Mouse (Mus musculus): ENCODE data around the gene Pgm5. TPM values are rescaled to one million over a fixed set of nuclear protein-coding genes. Genes with fewer than 3 reads are reported as not detected.

The Pgm5 gene
- total and polyA plus RNA-seq, 3 experiments: not detected

GRCm38 (mm10) chr19:24735484-24736128 lies 126.0 kb downstream of the Pgm5 start:
- Histone ChIP-seq H3K9ac (ENCODE audit: control insufficient read depth, low read depth, low read length, poor library complexity, severe bottlenecking) (no peak overlapping the region), H3K4me3 (ENCODE audit: control insufficient read depth in 1 of 2, insufficient read depth in 1 of 2, low read depth in 2 of 2, low read length in 2 of 2) (no peak overlapping the region), H3K27me3 (ENCODE audit: control insufficient read depth in 1 of 2, insufficient read depth in 2 of 2, low read length in 2 of 2) (peaks cover 0 to 2% of the 10 kb centered on the region in 2 experiments; a peak in 1 of 4 replicates), H3K9me3 (replicated peaks; ENCODE audit: insufficient read depth, low read length) (no peaks in the 10 kb centered on the region), H3K36me3 (ENCODE audit: control insufficient read depth in 1 of 2, insufficient read depth in 2 of 2, low read length in 2 of 2) (no peaks in the 10 kb centered on the region), H3K27ac (ENCODE audit: control insufficient read depth, low read depth, low read length) (no peak overlapping the region), H3K79me2 (ENCODE audit: control insufficient read depth, insufficient read depth, low read length, poor library complexity) (no peaks in the 10 kb centered on the region), H3K4me1 (ENCODE audit: control insufficient read depth in 1 of 2, insufficient read depth in 2 of 2, low read length in 2 of 2) (no peaks in the 10 kb centered on the region)
- no peak for DNase-seq (ENCODE audit: low read depth, low spot score)
- TF ChIP-seq ZNF384 (IDR thresholded peaks at IDR 0.05; ENCODE audit: low read depth, low read length) (no peak), TBP (IDR thresholded peaks at IDR 0.05; ENCODE audit: low read depth, low read length) (no peak), JUND (IDR thresholded peaks at IDR 0.05; ENCODE audit: low read depth, low read length) (no peak)

GRCm38 (mm10) chr19:24730661-24731060 lies 131.0 kb downstream of the Pgm5 start:
- Histone ChIP-seq H3K4me1 (ENCODE audit: control insufficient read depth in 1 of 2, insufficient read depth in 2 of 2, low read length in 2 of 2) (no peaks in the 10 kb centered on the region), H3K36me3 (ENCODE audit: control insufficient read depth in 1 of 2, insufficient read depth in 2 of 2, low read length in 2 of 2) (no peaks in the 10 kb centered on the region), H3K27ac (ENCODE audit: control insufficient read depth, low read depth, low read length) (no peak overlapping the region), H3K4me3 (ENCODE audit: control insufficient read depth in 1 of 2, insufficient read depth in 1 of 2, low read depth in 2 of 2, low read length in 2 of 2) (no peak overlapping the region), H3K9ac (ENCODE audit: control insufficient read depth, low read depth, low read length, poor library complexity, severe bottlenecking) (no peak overlapping the region), H3K27me3 (ENCODE audit: control insufficient read depth in 1 of 2, insufficient read depth in 2 of 2, low read length in 2 of 2) (peaks cover 0 to 2% of the 10 kb centered on the region in 2 experiments; a peak in 1 of 4 replicates), H3K9me3 (replicated peaks; ENCODE audit: insufficient read depth, low read length) (no peaks in the 10 kb centered on the region), H3K79me2 (ENCODE audit: control insufficient read depth, insufficient read depth, low read length, poor library complexity) (no peaks in the 10 kb centered on the region)
- DNase-seq (ENCODE audit: low read depth, low spot score): no peak
- TF ChIP-seq ZMIZ1 (IDR thresholded peaks at IDR 0.05; ENCODE audit: low read depth, low read length): no peak
- no peak for TF ChIP-seq RCOR1 (IDR thresholded peaks at IDR 0.05; ENCODE audit: low read depth, low read length)
- no peak for TF ChIP-seq HCFC1 (IDR thresholded peaks at IDR 0.05; ENCODE audit: low read depth, low read length)
- no peak for TF ChIP-seq MYC (IDR thresholded peaks at IDR 0.05; ENCODE audit: low read depth, low read length)
- TF ChIP-seq POLR2AphosphoS2 (IDR thresholded peaks at IDR 0.05; ENCODE audit: low read length): no peak
- TF ChIP-seq POLR2A (IDR thresholded peaks at IDR 0.05; ENCODE audit: control insufficient read depth in 1 of 2, insufficient read depth in 1 of 2, low read depth in 1 of 2, low read length in 2 of 2, poor library complexity in 1 of 2): no peak
- TF ChIP-seq MXI1 (IDR thresholded peaks at IDR 0.05; ENCODE audit: low read depth, low read length): no peak
- TF ChIP-seq EP300 (IDR thresholded peaks at IDR 0.05; ENCODE audit: low read depth in 1 of 2, low read length in 2 of 2): no peak
- TF ChIP-seq TAL1 (IDR thresholded peaks at IDR 0.05; ENCODE audit: low read length): no peak
- TF ChIP-seq RAD21 (IDR thresholded peaks at IDR 0.05; ENCODE audit: low read depth, low read length): no peak
- TF ChIP-seq ELF1 (IDR thresholded peaks at IDR 0.05; ENCODE audit: low read depth, low read length): no peak

- Histone ChIP-seq H3K79me2 (ENCODE audit: control insufficient read depth, insufficient read depth, low read length, poor library complexity) (no peaks in the 10 kb centered on the region), H3K36me3 (ENCODE audit: control insufficient read depth in 1 of 2, insufficient read depth in 2 of 2, low read length in 2 of 2) (no peaks in the 10 kb centered on the region), H3K9me3 (replicated peaks; ENCODE audit: insufficient read depth, low read length) (no peaks in the 10 kb centered on the region), H3K27me3 (ENCODE audit: control insufficient read depth in 1 of 2, insufficient read depth in 2 of 2, low read length in 2 of 2) (0 out of 4 replicates have a peak, but pooled peaks cover 0 to 1% of the 10 kb centered on the region in 2 experiments), H3K27ac (ENCODE audit: control insufficient read depth, low read depth, low read length) (no peak overlapping the region), H3K9ac (ENCODE audit: control insufficient read depth, low read depth, low read length, poor library complexity, severe bottlenecking) (no peak overlapping the region), H3K4me1 (ENCODE audit: control insufficient read depth in 1 of 2, insufficient read depth in 2 of 2, low read length in 2 of 2) (no peaks in the 10 kb centered on the region), H3K4me3 (ENCODE audit: control insufficient read depth in 1 of 2, insufficient read depth in 1 of 2, low read depth in 2 of 2, low read length in 2 of 2) (no peak overlapping the region)
- DNase-seq (ENCODE audit: low read depth, low spot score): no peak
- TF ChIP-seq TBP (IDR thresholded peaks at IDR 0.05; ENCODE audit: low read depth, low read length) (no peak), GABPA (IDR thresholded peaks at IDR 0.05; ENCODE audit: low read depth, low read length) (no peak), RAD21 (IDR thresholded peaks at IDR 0.05; ENCODE audit: low read depth, low read length) (no peak), MYC (IDR thresholded peaks at IDR 0.05; ENCODE audit: low read depth, low read length) (no peak), TCF12 (IDR thresholded peaks at IDR 0.05; ENCODE audit: low read depth, low read length) (no peak), EP300 (IDR thresholded peaks at IDR 0.05; ENCODE audit: low read depth in 1 of 2, low read length in 2 of 2) (no peak)
Measured at GRCm38 (mm10) chr19:24724362-24724761, 137.3 kb downstream of the Pgm5 start.

Measured in MEL (cell line).